Mouse (Mus musculus): ENCODE results near the gene Sik2.

GRCm38 (mm10) chr9:51020351-51020750 is 11.5 kb upstream of the Sik2 start:
- TF ChIP-seq CTCF (IDR thresholded peaks at IDR 0.05; ENCODE audit: low read depth, low read length): no peak
- TF ChIP-seq POLR2A (IDR thresholded peaks at IDR 0.05; ENCODE audit: borderline replicate concordance, low read depth, low read length): no peak

Data from bone marrow macrophage, adult 2 months (primary cell).